Mouse (Mus musculus) hindbrain, embryonic 14.5 days (tissue): ENCODE measurements around the gene Dctn1. TPM values are rescaled to one million over a fixed set of nuclear protein-coding genes. Genes with fewer than 3 reads are reported as not detected.
A peak's percentile ranks its signal among the peaks of the same experiment; 100 is the strongest.
"Not testable (repeated sequence)": the region's sequence is repeated elsewhere in the genome, so short reads cannot be mapped to it uniquely, and the experiment has no call there.

Source experiments
- ATAC-seq: fragments of 200-750 bp; cut with Nextera tagmentation; 2 replicates; pipeline ENCODE4 v1.8.0; 2017; ENCODE audit warnings: moderate number of reproducible peaks, mild to moderate bottlenecking, moderate TSS enrichment, moderate library complexity; ENCODE audit not compliant: low FRiP score
- DNase-seq: peaks from one replicate; pipeline ENCODE4 v3.0.0-alpha.2; 2015; ENCODE audit warnings: low spot score
- H3K27ac ChIP-seq: fragments of 300-500 bp; sonication (generic); 2 replicates; pipeline ENCODE4 v1.5.1; 2014; ENCODE audit warnings: mild to moderate bottlenecking, moderate library complexity
- H3K27me3 ChIP-seq: fragments of 300-500 bp; sonication (generic); 2 replicates; pipeline ENCODE4 v1.6.1; 2014; ENCODE audit warnings: mild to moderate bottlenecking, low read length, mixed read lengths; ENCODE audit not compliant: control insufficient read depth, insufficient read depth
- H3K36me3 ChIP-seq: fragments of 300-500 bp; sonication (generic); replicated peaks from 2 replicates; pipeline ENCODE4 v1.6.1; 2014; ENCODE audit not compliant: control insufficient read depth, insufficient read depth
- H3K4me1 ChIP-seq: fragments of 300-500 bp; sonication (generic); replicated peaks from 2 replicates; pipeline ENCODE4 v1.6.1; 2014; ENCODE audit warnings: antibody characterized with exemption, low read length, mixed read lengths; ENCODE audit not compliant: control insufficient read depth, insufficient read depth
- H3K4me2 ChIP-seq: fragments of 300-500 bp; sonication (generic); replicated peaks from 2 replicates; pipeline ENCODE4 v1.6.1; 2014; ENCODE audit warnings: mild to moderate bottlenecking, moderate library complexity
- H3K4me3 ChIP-seq: fragments of 300-500 bp; sonication (generic); replicated peaks from 2 replicates; pipeline ENCODE4 v1.5.1; 2014; ENCODE audit warnings: mild to moderate bottlenecking, low read length
- H3K9ac ChIP-seq: fragments of 300-500 bp; sonication (generic); 2 replicates; pipeline ENCODE4 v1.6.1; 2014
- H3K9me3 ChIP-seq: fragments of 300-500 bp; sonication (generic); 2 replicates; pipeline ENCODE4 v1.6.1; 2016; ENCODE audit warnings: low read length; ENCODE audit not compliant: control insufficient read depth
- WGBS: fragments of 180-500 bp; shearing (Covaris S2); extraction: QIAGEN DNeasy Blood & Tissue Kit; methylation state at CpG from one replicate; pipeline ENCODE4 v1.1.7; 2014; 5-methylcytosine and 5-hydroxymethylcytosine counted together
- polyA plus RNA-seq: library from polyadenylated mRNA; unstranded; fragments of >200 nt; fragmentation: Nextera tagmentation; extraction: Ambion mirVana; gene quantifications from 2 replicates; pipeline ENCODE4 v1.2.1, GENCODE M21; 2014

Dctn1 gene
- polyA plus RNA-seq, 1 experiment from 2014 or later: 147 TPM

DNA sequence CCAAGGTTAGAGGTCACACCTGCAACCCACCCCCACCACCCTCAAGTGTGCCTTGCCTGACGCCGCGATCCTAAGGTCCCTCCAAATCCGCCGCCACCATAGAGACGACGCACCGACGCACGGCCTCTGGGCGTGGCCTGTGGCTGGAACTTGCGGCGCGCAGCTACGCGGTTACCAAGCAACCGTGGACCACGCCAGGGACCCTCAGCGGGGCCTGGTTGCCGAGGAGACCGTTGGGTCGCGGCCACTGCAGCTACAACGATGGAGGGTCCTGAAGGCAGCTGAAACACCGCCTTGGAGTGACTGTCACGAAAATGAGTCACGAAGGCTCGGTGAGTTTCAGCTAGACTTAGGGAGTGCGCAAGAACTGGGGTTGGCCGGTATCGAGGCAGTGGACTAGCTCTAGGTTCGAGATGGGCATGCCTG is 9.4 kb upstream of the Dctn1 start, which contains the start of the genes Wdr54 and 1700003E16Rik:
TSS of gene Wdr54 (minus strand) at position 139 of the 426 bp plus-strand sequence.
TSS of gene 1700003E16Rik (plus strand) at position 146 of the 426 bp plus-strand sequence.
- peak within 1 kb of the TSS; percentile 86 for H3K4me2 ChIP-seq
- H3K9me3 ChIP-seq: no peaks in the 10 kb centered on the region
- DNase-seq (peak; percentile 84), ATAC-seq (peak; percentile 94)
- peak within 1 kb of the TSS; percentile 38; the same call in 1 of the 2 replicates for H3K27ac ChIP-seq
- peak within 1 kb of the TSS; percentile 61 for H3K4me3 ChIP-seq
- H3K4me1 ChIP-seq: peaks cover 14% of the 10 kb centered on the region
- H3K27me3 ChIP-seq: peaks cover 15% of the 10 kb centered on the region
- WGBS: under 1% methylated on average over 32 of the region's 32 CpGs
- H3K36me3 ChIP-seq: no peaks in the 10 kb centered on the region
- H3K9ac ChIP-seq: peak within 1 kb of the TSS; percentile 66

DNA sequence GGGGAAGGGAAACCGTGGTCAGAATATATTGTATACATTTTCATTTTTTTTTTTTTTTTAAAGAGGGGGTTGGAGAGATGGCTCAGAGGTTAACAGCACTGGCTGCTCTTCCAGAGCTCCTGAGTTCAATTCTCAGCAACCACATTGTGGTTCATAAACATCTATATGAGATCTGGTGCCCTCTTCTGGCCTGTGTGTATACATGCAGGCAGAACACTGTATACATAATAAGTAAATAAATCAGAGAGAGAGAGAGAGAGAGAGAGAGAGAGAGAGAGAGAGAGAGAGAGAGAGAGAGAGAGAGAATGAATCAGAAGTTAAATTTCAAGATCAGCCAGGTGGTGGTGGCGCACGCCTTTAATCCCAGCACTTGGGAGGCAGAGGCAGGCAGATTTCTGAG is 6.3 kb upstream of the Dctn1 start:
- 26% methylated on average over 3 of the region's 3 CpGs for WGBS
- H3K9ac ChIP-seq, H3K36me3 ChIP-seq, H3K4me2 ChIP-seq, H3K27ac ChIP-seq, H3K4me3 ChIP-seq, ATAC-seq, H3K9me3 ChIP-seq: not testable (repeated sequence)
- peak; percentile 68 for DNase-seq
- Histone ChIP-seq H3K4me1 (peaks cover 26% of the 10 kb centered on the region), H3K27me3 (peaks cover 29% of the 10 kb centered on the region)

DNA sequence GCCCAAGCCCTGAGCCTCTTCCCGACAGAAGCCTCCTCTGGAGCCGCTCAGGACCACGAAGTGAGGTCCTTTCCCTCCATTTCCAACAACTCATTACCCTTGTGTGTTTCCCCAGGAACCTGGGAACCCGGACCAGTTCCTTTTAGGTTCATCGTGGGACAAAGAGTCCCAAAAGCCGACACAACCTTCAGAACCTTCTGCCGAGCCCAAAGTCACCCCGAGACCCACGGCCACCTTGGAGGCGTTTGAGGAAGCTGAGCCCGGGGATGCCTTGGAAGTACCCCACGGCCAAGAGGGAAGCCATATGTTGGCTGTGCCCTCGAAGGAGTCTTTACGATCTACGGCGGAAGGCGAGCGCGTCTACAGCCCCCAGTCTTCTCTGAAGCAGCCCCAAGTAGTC is 4.3 kb upstream of the Dctn1 start:
- Histone ChIP-seq H3K9ac (no peak overlapping the region), H3K36me3 (no peaks in the 10 kb centered on the region), H3K4me3 (peak overlapping the region; percentile 18), H3K9me3 (no peaks in the 10 kb centered on the region), H3K27ac (no peak overlapping the region), H3K27me3 (peaks cover 29% of the 10 kb centered on the region), H3K4me1 (peaks cover 21% of the 10 kb centered on the region), H3K4me2 (peak overlapping the region; percentile 39)
- 15% methylated on average over 19 of the region's 19 CpGs for WGBS
- DNase-seq: no peak
- no peak for ATAC-seq

DNA sequence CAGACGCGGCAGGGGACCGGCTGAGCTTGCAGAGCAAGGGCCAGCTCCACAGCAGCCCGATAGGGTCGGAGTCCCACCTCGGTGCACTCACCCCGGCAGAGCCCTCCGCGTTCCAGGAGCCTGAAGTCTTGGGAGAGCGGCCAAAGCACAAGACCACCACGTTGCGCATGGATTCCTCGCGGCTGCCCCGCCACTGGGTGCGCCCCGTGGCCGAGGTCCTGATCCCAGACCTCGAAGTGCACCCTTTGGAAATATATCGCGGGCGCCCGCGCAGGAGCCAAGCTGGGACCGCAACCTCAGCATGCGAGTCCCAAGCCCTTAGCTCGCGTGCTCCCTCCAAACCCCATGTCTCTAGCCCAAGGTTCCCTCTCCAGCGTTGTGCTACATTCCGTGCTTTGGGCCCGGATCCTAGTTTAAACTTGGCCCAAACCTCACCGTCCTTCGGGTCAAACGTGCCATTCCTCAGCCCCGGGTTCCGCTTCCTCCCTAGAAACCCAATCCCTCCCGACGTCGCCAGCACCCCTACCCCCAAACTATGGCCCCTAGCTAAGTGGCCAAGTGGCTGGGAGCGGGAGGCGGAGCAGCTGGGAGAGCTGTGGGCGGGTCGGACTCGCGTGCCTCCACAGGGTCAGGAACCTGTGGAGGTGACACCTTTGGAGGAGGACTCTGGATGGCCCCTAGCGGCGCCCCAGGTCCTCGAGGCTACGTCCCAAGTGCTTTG is 3.6 kb upstream of the Dctn1 start:
- Histone ChIP-seq H3K9me3 (no peaks in the 10 kb centered on the region), H3K9ac (peak overlapping the region; percentile 12; the same call in 1 of the 2 replicates), H3K36me3 (no peaks in the 10 kb centered on the region), H3K4me3 (peak overlapping the region; percentile 18), H3K4me2 (peak overlapping the region; percentile 39), H3K27me3 (peaks cover 29% of the 10 kb centered on the region), H3K4me1 (peaks cover 25% of the 10 kb centered on the region), H3K27ac (no peak overlapping the region)
- DNase-seq (no peak), ATAC-seq (no peak)
- under 1% methylated on average over 49 of the region's 49 CpGs for WGBS

DNA sequence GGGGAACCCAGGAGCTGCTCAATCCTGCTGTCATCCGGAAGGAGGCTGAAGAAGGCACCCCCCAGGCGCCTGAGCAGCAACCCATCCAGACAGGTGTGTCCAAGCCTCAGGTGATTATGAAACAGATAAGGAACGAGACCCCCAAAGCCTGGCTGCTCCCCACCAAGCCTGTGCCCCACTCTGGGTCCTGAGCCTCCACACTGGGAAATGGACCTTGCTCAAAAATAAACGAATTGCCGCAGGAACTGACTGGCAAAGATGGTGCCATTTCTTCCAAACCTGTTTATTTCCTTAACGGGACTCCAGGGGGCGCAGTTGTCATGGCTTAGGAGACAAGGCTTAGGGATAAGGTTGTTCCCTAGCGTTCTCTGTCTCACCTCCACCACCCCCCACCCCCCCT is 3.0 kb upstream of the Dctn1 start:
- ATAC-seq (no peak), DNase-seq (peak; percentile 73)
- H3K27ac ChIP-seq: no peak overlapping the region
- H3K9ac ChIP-seq: peak overlapping the region; percentile 12; the same call in 1 of the 2 replicates
- peaks cover 29% of the 10 kb centered on the region for H3K27me3 ChIP-seq
- peak overlapping the region; percentile 39 for H3K4me2 ChIP-seq
- peaks cover 31% of the 10 kb centered on the region for H3K4me1 ChIP-seq
- H3K9me3 ChIP-seq: no peaks in the 10 kb centered on the region
- peak overlapping the region; percentile 18 for H3K4me3 ChIP-seq
- H3K36me3 ChIP-seq: no peaks in the 10 kb centered on the region
- 0% methylated on average over 8 of the region's 8 CpGs for WGBS

DNA sequence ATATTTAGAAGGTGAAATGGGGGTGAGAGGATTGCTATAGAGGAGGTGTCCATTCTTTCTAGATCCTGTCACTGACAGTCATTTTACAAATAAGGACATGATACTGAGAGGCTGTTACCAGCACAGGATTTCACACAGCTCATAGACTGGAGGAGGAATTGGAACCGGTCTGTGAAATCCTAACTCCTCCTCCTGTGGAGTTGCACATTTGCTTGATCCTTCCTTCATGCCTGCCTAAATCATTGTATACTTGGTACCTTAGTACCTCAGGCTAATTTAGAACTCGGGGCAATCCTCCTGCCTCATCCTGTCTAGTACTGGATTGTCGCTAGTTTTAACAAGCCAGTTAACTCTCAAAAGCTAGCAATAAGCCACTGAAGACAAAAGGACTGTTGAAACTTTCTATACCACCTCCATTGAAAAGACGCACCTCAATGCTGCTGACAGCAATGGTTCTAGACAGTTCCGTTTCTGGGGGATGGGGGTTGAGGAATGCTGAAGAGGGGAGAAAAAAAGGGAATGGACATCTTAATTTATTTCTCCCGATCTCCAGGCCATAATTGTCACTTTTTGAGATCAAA is 604 bp upstream of the Dctn1 start:
- WGBS: 5% methylated on average over 6 of the region's 6 CpGs
- DNase-seq: no peak

DNA sequence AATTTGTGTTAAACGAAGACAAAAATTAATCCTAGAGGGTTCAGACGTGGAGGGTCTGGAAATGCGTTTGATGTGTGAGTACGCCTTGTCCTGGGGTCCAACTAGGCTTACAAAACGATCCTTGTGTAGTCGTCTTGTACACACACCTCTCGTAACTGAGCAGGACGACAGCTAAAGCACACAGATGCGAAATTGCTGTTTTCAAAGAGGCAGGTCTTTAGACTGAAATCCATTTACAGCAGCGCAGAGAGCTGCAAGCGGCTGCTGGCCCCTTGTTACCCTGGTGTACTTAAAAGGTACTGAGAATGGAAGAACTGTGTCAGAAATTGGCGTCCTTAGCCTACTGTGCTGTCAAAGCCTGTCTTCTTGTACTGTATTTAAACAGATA is 517 bp downstream of the Dctn1 start:
- peak overlapping the region; percentile 76 for H3K9ac ChIP-seq
- WGBS: under 1% methylated on average over 12 of the region's 12 CpGs
- H3K9me3 ChIP-seq: no peaks in the 10 kb centered on the region
- H3K4me2 ChIP-seq: peak overlapping the region; percentile 67
- DNase-seq: no peak
- H3K4me3 ChIP-seq: peak overlapping the region; percentile 68
- H3K36me3 ChIP-seq: no peaks in the 10 kb centered on the region
- peaks cover 14% of the 10 kb centered on the region for H3K27me3 ChIP-seq
- ATAC-seq: no peak; the same call in 1 of the 2 replicates
- peaks cover 40% of the 10 kb centered on the region for H3K4me1 ChIP-seq
- peak overlapping the region; percentile 92 for H3K27ac ChIP-seq

More for the DNA sequence above, 604 bp upstream of the Dctn1 start:
- peak overlapping the region; percentile 76 for H3K9ac ChIP-seq
- peak overlapping the region; percentile 92 for H3K27ac ChIP-seq
- peak overlapping the region; percentile 67 for H3K4me2 ChIP-seq
- ATAC-seq: peak; percentile 22
- peaks cover 31% of the 10 kb centered on the region for H3K4me1 ChIP-seq
- H3K36me3 ChIP-seq: no peaks in the 10 kb centered on the region
- H3K4me3 ChIP-seq: peak overlapping the region; percentile 68
- no peaks in the 10 kb centered on the region for H3K9me3 ChIP-seq
- H3K27me3 ChIP-seq: peaks cover 25% of the 10 kb centered on the region

DNA sequence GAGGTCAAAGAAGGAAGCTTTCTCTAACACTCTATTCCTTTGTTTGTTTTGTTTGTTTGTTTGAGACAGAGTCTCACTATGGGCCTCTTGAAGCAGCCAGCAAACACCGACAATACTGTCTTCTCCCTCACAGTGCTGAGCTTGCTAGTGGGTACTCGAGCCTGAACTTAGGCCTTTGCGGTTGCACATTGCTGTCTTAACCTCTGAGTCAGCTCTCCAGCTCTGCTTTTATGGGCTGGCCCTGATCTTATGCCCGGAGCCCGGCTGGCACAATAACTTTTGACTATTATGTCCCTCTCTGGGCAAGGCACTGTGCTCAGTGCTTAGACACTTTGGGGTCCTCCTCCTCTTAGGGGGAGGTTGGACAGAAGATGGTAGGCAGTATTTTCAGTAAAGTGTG is 4.2 kb downstream of the Dctn1 start:
- DNase-seq: no peak
- no peaks in the 10 kb centered on the region for H3K36me3 ChIP-seq
- no peaks in the 10 kb centered on the region for H3K27me3 ChIP-seq
- H3K4me3 ChIP-seq: no peak overlapping the region
- no peak overlapping the region; the same call in 1 of the 2 replicates for H3K4me2 ChIP-seq
- WGBS: 81% methylated on average over 5 of the region's 5 CpGs
- peaks cover 36% of the 10 kb centered on the region for H3K4me1 ChIP-seq
- no peaks in the 10 kb centered on the region for H3K9me3 ChIP-seq
- no peak for ATAC-seq
- H3K27ac ChIP-seq: no peak overlapping the region
- 0 out of 2 replicates have a peak overlapping the region, but pooled peaks have one; percentile 4 for H3K9ac ChIP-seq

DNA sequence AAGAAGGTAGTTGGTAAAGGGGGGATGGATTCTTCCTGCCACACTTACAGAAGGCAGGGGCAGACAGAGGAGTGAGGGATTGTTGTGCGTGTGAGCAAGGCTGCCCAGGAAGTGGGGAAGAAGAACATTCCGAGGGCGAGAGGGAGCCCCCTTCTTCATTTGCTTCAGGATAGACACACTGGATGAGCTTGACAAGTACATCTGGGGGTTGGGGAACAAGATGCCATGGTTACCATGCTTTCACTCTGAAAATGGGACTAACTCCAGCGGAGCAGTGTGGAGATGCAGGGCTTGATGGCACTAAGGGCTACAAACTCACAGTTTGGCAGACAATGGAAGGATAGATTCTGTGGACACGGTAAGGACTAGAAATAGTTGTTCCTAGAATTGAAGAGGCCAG is 5.3 kb downstream of the Dctn1 start:
- DNase-seq: no peak
- WGBS: 70% methylated on average over 5 of the region's 5 CpGs
- no peak for ATAC-seq
- H3K36me3 ChIP-seq: no peaks in the 10 kb centered on the region
- H3K9me3 ChIP-seq: no peaks in the 10 kb centered on the region
- H3K27me3 ChIP-seq: no peaks in the 10 kb centered on the region
- H3K9ac ChIP-seq: peak overlapping the region; percentile 57
- H3K4me3 ChIP-seq: peak overlapping the region; percentile 37
- peak overlapping the region; percentile 52 for H3K4me2 ChIP-seq
- peaks cover 32% of the 10 kb centered on the region for H3K4me1 ChIP-seq
- no peak overlapping the region for H3K27ac ChIP-seq
